Mouse (Mus musculus) stomach, postnatal 0 days (tissue): ENCODE results near the gene Slc45a3. TPM values are rescaled to one million over a fixed set of nuclear protein-coding genes. Genes with fewer than 3 reads are reported as not detected.

ENCODE experiments used
- ATAC-seq: fragments of 200-750 bp; cut with Nextera tagmentation; 2 replicates; pipeline ENCODE4 v1.8.0; 2017; ENCODE audit not compliant: low FRiP score, low TSS enrichment
- DNase-seq: peaks from one replicate; pipeline ENCODE4 v3.0.0-alpha.2; 2016; ENCODE audit warnings: low spot score
- H3K27ac ChIP-seq: fragments of 300-500 bp; sonication (generic); replicated peaks from 2 replicates; pipeline ENCODE4 v1.5.1; 2014; ENCODE audit warnings: mild to moderate bottlenecking, control low read depth
- H3K27me3 ChIP-seq: fragments of 300-500 bp; sonication (generic); 2 replicates; pipeline ENCODE4 v1.6.1; 2014; ENCODE audit warnings: low read length; ENCODE audit not compliant: control insufficient read depth, insufficient read depth
- H3K36me3 ChIP-seq: fragments of 300-500 bp; sonication (generic); 2 replicates; pipeline ENCODE4 v1.6.1; 2014; ENCODE audit warnings: low read length, mixed read lengths; ENCODE audit not compliant: control insufficient read depth, insufficient read depth
- H3K4me1 ChIP-seq: fragments of 300-500 bp; sonication (generic); replicated peaks from 2 replicates; pipeline ENCODE4 v1.6.1; 2014; ENCODE audit warnings: antibody characterized with exemption; ENCODE audit not compliant: control insufficient read depth, insufficient read depth
- H3K4me2 ChIP-seq: fragments of 300-500 bp; sonication (generic); replicated peaks from 2 replicates; pipeline ENCODE4 v1.6.1; 2014; ENCODE audit warnings: low read depth, mild to moderate bottlenecking, control low read depth, moderate library complexity
- H3K4me3 ChIP-seq: fragments of 300-500 bp; sonication (generic); 2 replicates; pipeline ENCODE4 v1.5.1; 2014; ENCODE audit warnings: low read depth, low read length, control low read depth
- H3K9ac ChIP-seq: fragments of 300-500 bp; sonication (generic); 2 replicates; pipeline ENCODE4 v1.6.1; 2014; ENCODE audit warnings: mild to moderate bottlenecking, low read length, control low read depth, mixed read lengths
- H3K9me3 ChIP-seq: fragments of 300-500 bp; sonication (generic); 2 replicates; pipeline ENCODE4 v1.6.1; 2016; ENCODE audit warnings: low read length; ENCODE audit not compliant: control insufficient read depth
- CTCF ChIP-seq: IDR thresholded peaks from 2 replicates; pipeline ENCODE4 v1.5.1; 2016; ENCODE audit warnings: antibody characterized with exemption, low read depth, mild to moderate bottlenecking, moderate library complexity
- EP300 ChIP-seq: optimal IDR thresholded peaks from 2 replicates; pipeline ENCODE3; 2016; ENCODE audit warnings: antibody characterized with exemption
- WGBS: fragments of 180-500 bp; shearing (Covaris S2); extraction: QIAGEN DNeasy Blood & Tissue Kit; methylation state at CpG from one replicate; pipeline ENCODE4 v1.1.7; 2014; 5-methylcytosine and 5-hydroxymethylcytosine counted together
- polyA plus RNA-seq: library from polyadenylated mRNA; unstranded; fragments of >200 nt; fragmentation: Nextera tagmentation; extraction: Ambion mirVana; gene quantifications from 2 replicates; pipeline ENCODE4 v1.2.1, GENCODE M21; 2015

Slc45a3 gene
- polyA plus RNA-seq, 1 experiment from 2014 or later = 18.4 TPM

- ATAC-seq = no peak
- TF ChIP-seq EP300 = no peak
- no peak for TF ChIP-seq CTCF
- 47% methylated on average over 3 of the region's 3 CpGs for WGBS
Measured at GRCm38 (mm10) chr1:131968556-131968955, 5.8 kb downstream of the Slc45a3 start.

GRCm38 (mm10) chr1:131968983-131969382, 6.2 kb downstream of the Slc45a3 start:
- DNase-seq (no peak), ATAC-seq (no peak)
- TF ChIP-seq EP300 (no peak), CTCF (no peak)
- Histone ChIP-seq H3K9ac (no peak overlapping the region), H3K4me1 (peaks cover 3% of the 10 kb centered on the region; the same call in 1 of the 2 replicates), H3K9me3 (no peaks in the 10 kb centered on the region), H3K4me3 (no peak overlapping the region), H3K27me3 (no peaks in the 10 kb centered on the region), H3K4me2 (no peak overlapping the region), H3K27ac (no peak overlapping the region), H3K36me3 (no peaks in the 10 kb centered on the region)
- WGBS = 68% methylated on average over 6 of the region's 6 CpGs

More at GRCm38 (mm10) chr1:131968556-131968955, 5.8 kb downstream of the Slc45a3 start:
- no peak overlapping the region for H3K9ac ChIP-seq
- no peak overlapping the region for H3K4me2 ChIP-seq
- peaks cover 3% of the 10 kb centered on the region; the same call in 1 of the 2 replicates for H3K4me1 ChIP-seq
- H3K27ac ChIP-seq = no peak overlapping the region
- no peaks in the 10 kb centered on the region for H3K9me3 ChIP-seq
- H3K27me3 ChIP-seq = no peaks in the 10 kb centered on the region; the same call in 1 of the 2 replicates
- DNase-seq = no peak
- H3K4me3 ChIP-seq = no peak overlapping the region
- no peaks in the 10 kb centered on the region for H3K36me3 ChIP-seq

GRCm38 (mm10) chr1:131969825-131970224, 7.1 kb downstream of the Slc45a3 start:
- no peaks in the 10 kb centered on the region for H3K9me3 ChIP-seq
- H3K27ac ChIP-seq = no peak overlapping the region
- peaks cover 3% of the 10 kb centered on the region; the same call in 1 of the 2 replicates for H3K4me1 ChIP-seq
- H3K27me3 ChIP-seq = no peaks in the 10 kb centered on the region
- DNase-seq = no peak
- no peak overlapping the region for H3K4me3 ChIP-seq
- no peaks in the 10 kb centered on the region for H3K36me3 ChIP-seq
- TF ChIP-seq CTCF (no peak), EP300 (no peak)
- ATAC-seq = no peak
- H3K9ac ChIP-seq = no peak overlapping the region
- no peak overlapping the region for H3K4me2 ChIP-seq
- WGBS = 50% methylated on average over 4 of the region's 4 CpGs

- DNase-seq (no peak), ATAC-seq (no peak)
- Histone ChIP-seq H3K27me3 (no peaks in the 10 kb centered on the region), H3K9me3 (no peaks in the 10 kb centered on the region), H3K4me3 (no peak overlapping the region), H3K4me2 (no peak overlapping the region), H3K4me1 (peaks cover 3% of the 10 kb centered on the region; the same call in 1 of the 2 replicates), H3K36me3 (no peaks in the 10 kb centered on the region), H3K9ac (no peak overlapping the region; the same call in 1 of the 2 replicates), H3K27ac (no peak overlapping the region)
- TF ChIP-seq EP300 = no peak
- no peak for TF ChIP-seq CTCF
- WGBS = 67% methylated on average over 5 of the region's 5 CpGs
Measured at GRCm38 (mm10) chr1:131970322-131970660, 7.5 kb downstream of the Slc45a3 start.

GRCm38 (mm10) chr1:131970661-131971520, 8.1 kb downstream of the Slc45a3 start:
- no peak for DNase-seq
- Histone ChIP-seq H3K4me3 (no peak overlapping the region), H3K27me3 (no peaks in the 10 kb centered on the region), H3K9me3 (no peaks in the 10 kb centered on the region), H3K36me3 (no peaks in the 10 kb centered on the region), H3K4me2 (no peak overlapping the region), H3K27ac (peak overlapping the region; percentile 14; the same call in 1 of the 2 replicates), H3K9ac (no peak overlapping the region; the same call in 1 of the 2 replicates), H3K4me1 (peaks cover 3% of the 10 kb centered on the region; the same call in 1 of the 2 replicates)
- no peak for TF ChIP-seq EP300
- TF ChIP-seq CTCF = no peak
- WGBS = 30% methylated on average over 16 of the region's 16 CpGs
- ATAC-seq = no peak
